Mouse (Mus musculus): ENCODE measurements around the gene Hexim2. TPM values are rescaled to one million over a fixed set of nuclear protein-coding genes. Genes with fewer than 3 reads are reported as not detected.

Hexim2 gene
- polyA plus RNA-seq, 1 experiment from 2014 or later = 8.3 TPM

DNA sequence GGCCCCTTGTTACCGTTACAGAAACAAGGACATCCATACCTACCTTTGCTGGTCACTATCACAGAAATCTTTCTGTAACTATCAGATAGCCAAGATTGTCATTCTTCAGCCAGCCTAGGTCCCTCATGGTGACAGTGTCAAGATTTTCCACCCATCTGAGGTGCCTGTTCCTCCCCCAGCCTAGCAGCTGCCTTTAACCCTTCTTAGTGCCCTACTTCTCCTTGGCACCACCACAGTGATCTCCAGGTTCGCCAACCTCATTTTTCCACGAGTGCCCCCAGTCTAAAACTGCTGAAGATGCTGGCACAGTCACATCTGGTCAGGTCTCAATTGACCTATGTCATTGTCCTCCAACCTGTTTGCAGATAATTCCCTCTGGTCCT, 37.9 kb downstream of the Hexim2 start:
- Histone ChIP-seq H3K36me3 (replicated peaks; ENCODE audit: control insufficient read depth, insufficient read depth, low read depth, low read length) (no peaks in the 10 kb centered on the region), H3K4me1 (ENCODE audit: control insufficient read depth, insufficient read depth, low read length) (peaks cover 4% of the 10 kb centered on the region; the same call in 1 of the 2 replicates), H3K9ac (replicated peaks; ENCODE audit: low read length) (no peak overlapping the region), H3K9me3 (replicated peaks; ENCODE audit: control insufficient read depth, low read length) (no peaks in the 10 kb centered on the region), H3K4me2 (ENCODE audit: low read depth, low read length) (peak overlapping the region; percentile 99), H3K27ac (replicated peaks; ENCODE audit: low read depth, low read length) (no peak overlapping the region), H3K4me3 (ENCODE audit: low read depth, low read length) (peak overlapping the region; percentile 65; the same call in 1 of the 2 replicates), H3K27me3 (ENCODE audit: control insufficient read depth, insufficient read depth, low read length) (peaks cover 38% of the 10 kb centered on the region)
- WGBS = 51% methylated on average over 3 of the region's 3 CpGs
- no peak for ATAC-seq (replicated peaks; ENCODE audit: insufficient number of reproducible peaks, low FRiP score, low TSS enrichment, low read depth)
- DNase-seq (ENCODE audit: low spot score) = no peak

DNA sequence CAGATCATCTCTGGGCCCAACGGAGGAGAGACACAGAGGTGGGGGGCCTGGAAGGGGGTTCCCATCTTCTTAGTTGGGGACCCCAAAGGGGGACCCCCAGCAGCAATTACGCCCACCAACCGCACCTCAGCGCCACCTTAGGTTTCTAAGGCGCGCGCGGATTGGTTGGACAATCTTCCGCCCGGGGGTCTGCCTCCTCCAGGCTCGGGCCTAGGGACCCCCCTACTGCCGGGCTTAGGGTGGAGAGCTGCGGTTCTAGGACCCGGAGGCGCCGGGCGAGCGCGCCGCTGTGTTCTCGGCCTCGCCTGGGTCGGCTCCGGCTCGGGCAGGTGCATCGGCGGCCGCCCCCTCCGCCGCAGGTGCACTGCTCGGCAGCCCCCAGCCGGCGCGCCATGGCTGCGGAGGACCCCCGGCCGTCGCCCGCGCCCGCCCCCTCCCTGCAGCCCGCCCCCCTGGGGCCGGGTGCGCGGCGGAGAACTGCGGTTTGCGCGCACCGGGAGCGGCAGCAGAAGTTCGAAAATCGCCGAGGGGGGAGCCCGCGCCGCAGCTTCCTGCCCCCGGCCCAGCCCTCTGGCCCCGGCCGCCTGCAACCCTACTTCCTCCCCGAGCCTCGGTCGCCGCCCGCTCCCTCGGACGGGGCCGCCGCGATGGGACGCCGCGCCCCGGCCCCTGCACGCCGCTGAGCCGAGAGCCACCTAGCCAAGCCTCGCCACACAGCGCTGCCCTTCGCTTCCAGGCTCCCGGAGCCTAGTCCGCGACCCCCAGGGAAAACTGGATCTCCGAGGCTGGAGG, 38.5 kb downstream of the Hexim2 start, which contains the start of gene Fmnl1:
TSS of gene Fmnl1 (plus strand) at position 614 of the 792 bp plus-strand sequence.
- ATAC-seq (replicated peaks; ENCODE audit: insufficient number of reproducible peaks, low FRiP score, low TSS enrichment, low read depth) (no peak), DNase-seq (ENCODE audit: low spot score) (peak; percentile 35)
- peaks cover 38% of the 10 kb centered on the region for H3K27me3 ChIP-seq (ENCODE audit: control insufficient read depth, insufficient read depth, low read length)
- H3K4me1 ChIP-seq (ENCODE audit: control insufficient read depth, insufficient read depth, low read length) = peaks cover 4% of the 10 kb centered on the region; the same call in 1 of the 2 replicates
- WGBS = under 1% methylated on average over 54 of the region's 84 CpGs
- H3K9me3 ChIP-seq (replicated peaks; ENCODE audit: control insufficient read depth, low read length) = no peaks in the 10 kb centered on the region
- peak within 1 kb of the TSS; percentile 99 for H3K4me2 ChIP-seq (ENCODE audit: low read depth, low read length)
- peak within 1 kb of the TSS; percentile 65 for H3K4me3 ChIP-seq (ENCODE audit: low read depth, low read length)
- H3K9ac ChIP-seq (replicated peaks; ENCODE audit: low read length) = peak within 1 kb of the TSS; percentile 50
- H3K36me3 ChIP-seq (replicated peaks; ENCODE audit: control insufficient read depth, insufficient read depth, low read depth, low read length) = no peaks in the 10 kb centered on the region
- H3K27ac ChIP-seq (replicated peaks; ENCODE audit: low read depth, low read length) = no peak within 1 kb of the TSS

DNA sequence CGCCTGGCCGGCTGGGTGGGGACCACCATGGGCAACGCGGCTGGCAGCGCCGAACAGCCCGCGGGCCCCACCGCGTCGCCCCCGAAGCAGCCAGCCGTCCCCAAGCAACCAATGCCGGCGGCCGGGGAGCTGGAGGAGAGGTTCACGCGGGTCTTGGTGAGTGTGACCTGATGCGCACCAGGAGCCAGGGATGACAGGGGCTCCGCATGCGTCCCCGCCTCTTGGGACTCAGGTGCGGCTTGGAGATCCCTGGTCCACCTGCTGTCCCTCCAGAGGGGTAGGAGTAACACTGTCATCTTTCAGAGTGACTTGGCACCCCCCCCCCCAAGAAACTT, 39.0 kb downstream of the Hexim2 start:
- peak overlapping the region; percentile 99 for H3K4me2 ChIP-seq (ENCODE audit: low read depth, low read length)
- peaks cover 38% of the 10 kb centered on the region for H3K27me3 ChIP-seq (ENCODE audit: control insufficient read depth, insufficient read depth, low read length)
- no peaks in the 10 kb centered on the region for H3K36me3 ChIP-seq (replicated peaks; ENCODE audit: control insufficient read depth, insufficient read depth, low read depth, low read length)
- ATAC-seq (replicated peaks; ENCODE audit: insufficient number of reproducible peaks, low FRiP score, low TSS enrichment, low read depth) (no peak), DNase-seq (ENCODE audit: low spot score) (no peak)
- peaks cover 4% of the 10 kb centered on the region; the same call in 1 of the 2 replicates for H3K4me1 ChIP-seq (ENCODE audit: control insufficient read depth, insufficient read depth, low read length)
- H3K4me3 ChIP-seq (ENCODE audit: low read depth, low read length) = peak overlapping the region; percentile 65
- no peaks in the 10 kb centered on the region for H3K9me3 ChIP-seq (replicated peaks; ENCODE audit: control insufficient read depth, low read length)
- H3K9ac ChIP-seq (replicated peaks; ENCODE audit: low read length) = peak overlapping the region; percentile 50
- 4% methylated on average over 16 of the region's 23 CpGs for WGBS
- H3K27ac ChIP-seq (replicated peaks; ENCODE audit: low read depth, low read length) = no peak overlapping the region

DNA sequence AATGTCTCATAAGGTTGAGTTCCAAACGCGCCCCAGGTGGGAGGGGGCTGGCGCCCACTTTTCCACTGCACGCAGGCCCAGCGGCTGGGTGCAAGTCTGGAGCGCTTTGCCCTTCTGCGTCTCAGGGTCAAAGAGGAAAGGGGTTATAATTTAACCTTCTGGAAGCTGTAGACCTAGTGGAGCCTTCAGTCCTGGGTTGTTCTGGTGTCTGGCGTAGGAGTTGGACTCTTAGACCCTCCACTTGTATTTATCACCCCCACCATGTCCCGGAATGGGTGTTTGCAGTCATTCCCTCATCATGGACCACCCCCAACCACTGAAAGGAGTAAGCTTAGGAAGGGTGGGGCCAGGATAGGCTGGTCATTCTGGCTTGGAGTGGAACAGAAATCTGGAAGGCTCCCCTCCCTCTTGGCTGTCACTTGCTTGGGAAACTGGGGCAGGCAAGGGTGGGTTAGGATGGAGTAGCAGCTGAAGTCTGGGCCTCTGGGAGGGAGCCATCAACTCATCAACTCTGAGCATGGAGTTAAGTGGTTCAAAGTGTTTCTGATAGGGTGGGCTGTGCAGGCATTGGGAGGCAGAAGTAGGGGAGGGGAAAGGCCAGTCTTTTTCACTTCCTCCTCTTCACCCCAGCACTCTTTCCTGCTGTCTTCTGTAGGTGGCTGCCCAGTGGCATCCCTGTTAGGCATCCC, 39.6 kb downstream of the Hexim2 start:
- H3K27ac ChIP-seq (replicated peaks; ENCODE audit: low read depth, low read length) = no peak overlapping the region
- H3K4me2 ChIP-seq (ENCODE audit: low read depth, low read length) = peak overlapping the region; percentile 99; the same call in 1 of the 2 replicates
- no peak overlapping the region for H3K4me3 ChIP-seq (ENCODE audit: low read depth, low read length)
- peaks cover 38% of the 10 kb centered on the region for H3K27me3 ChIP-seq (ENCODE audit: control insufficient read depth, insufficient read depth, low read length)
- H3K9ac ChIP-seq (replicated peaks; ENCODE audit: low read length) = no peak overlapping the region
- ATAC-seq (replicated peaks; ENCODE audit: insufficient number of reproducible peaks, low FRiP score, low TSS enrichment, low read depth) (no peak), DNase-seq (ENCODE audit: low spot score) (no peak)
- H3K9me3 ChIP-seq (replicated peaks; ENCODE audit: control insufficient read depth, low read length) = no peaks in the 10 kb centered on the region
- H3K36me3 ChIP-seq (replicated peaks; ENCODE audit: control insufficient read depth, insufficient read depth, low read depth, low read length) = no peaks in the 10 kb centered on the region
- H3K4me1 ChIP-seq (ENCODE audit: control insufficient read depth, insufficient read depth, low read length) = peaks cover 4% of the 10 kb centered on the region; the same call in 1 of the 2 replicates
- WGBS = 39% methylated on average over 9 of the region's 9 CpGs

DNA sequence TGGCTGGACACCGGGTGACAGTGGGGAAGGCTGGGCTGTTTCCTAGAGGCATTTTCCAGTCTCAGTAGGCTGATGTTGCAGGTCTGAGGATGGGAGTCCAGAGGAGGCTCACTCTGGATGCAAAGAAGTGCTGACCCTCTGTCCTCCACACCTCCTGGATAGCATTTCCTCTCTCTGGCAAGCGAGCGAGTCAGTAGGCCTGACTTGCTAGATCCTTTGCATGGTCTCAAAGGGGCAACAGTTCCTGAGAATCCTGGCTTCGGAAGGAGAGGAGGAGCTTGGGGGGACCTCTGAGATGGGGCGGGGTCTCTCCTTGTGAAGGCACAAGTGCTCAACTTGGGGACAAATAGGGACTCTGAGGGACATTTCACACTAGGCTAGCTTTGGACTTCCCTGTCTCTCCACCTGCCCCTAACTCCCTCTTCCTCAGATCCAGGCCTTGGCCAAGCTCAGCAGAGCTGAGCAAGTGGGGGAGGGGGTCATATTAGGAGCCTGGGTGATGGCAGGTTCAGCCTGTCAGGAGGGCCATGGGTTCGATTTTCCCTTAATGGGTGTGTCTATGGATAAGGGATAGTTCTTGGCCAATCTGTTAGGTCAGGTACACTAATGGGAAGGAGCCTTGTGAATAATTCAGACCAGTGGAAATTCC, 40.3 kb downstream of the Hexim2 start:
- WGBS = 60% methylated on average over 6 of the region's 6 CpGs
- no peak overlapping the region for H3K9ac ChIP-seq (replicated peaks; ENCODE audit: low read length)
- no peak overlapping the region for H3K27ac ChIP-seq (replicated peaks; ENCODE audit: low read depth, low read length)
- no peaks in the 10 kb centered on the region for H3K9me3 ChIP-seq (replicated peaks; ENCODE audit: control insufficient read depth, low read length)
- no peak for DNase-seq (ENCODE audit: low spot score)
- H3K27me3 ChIP-seq (ENCODE audit: control insufficient read depth, insufficient read depth, low read length) = peaks cover 38% of the 10 kb centered on the region
- no peaks in the 10 kb centered on the region for H3K36me3 ChIP-seq (replicated peaks; ENCODE audit: control insufficient read depth, insufficient read depth, low read depth, low read length)
- ATAC-seq (replicated peaks; ENCODE audit: insufficient number of reproducible peaks, low FRiP score, low TSS enrichment, low read depth) = no peak
- H3K4me2 ChIP-seq (ENCODE audit: low read depth, low read length) = no peak overlapping the region; the same call in 1 of the 2 replicates
- H3K4me3 ChIP-seq (ENCODE audit: low read depth, low read length) = no peak overlapping the region
- H3K4me1 ChIP-seq (ENCODE audit: control insufficient read depth, insufficient read depth, low read length) = peaks cover 4% of the 10 kb centered on the region; the same call in 1 of the 2 replicates

DNA sequence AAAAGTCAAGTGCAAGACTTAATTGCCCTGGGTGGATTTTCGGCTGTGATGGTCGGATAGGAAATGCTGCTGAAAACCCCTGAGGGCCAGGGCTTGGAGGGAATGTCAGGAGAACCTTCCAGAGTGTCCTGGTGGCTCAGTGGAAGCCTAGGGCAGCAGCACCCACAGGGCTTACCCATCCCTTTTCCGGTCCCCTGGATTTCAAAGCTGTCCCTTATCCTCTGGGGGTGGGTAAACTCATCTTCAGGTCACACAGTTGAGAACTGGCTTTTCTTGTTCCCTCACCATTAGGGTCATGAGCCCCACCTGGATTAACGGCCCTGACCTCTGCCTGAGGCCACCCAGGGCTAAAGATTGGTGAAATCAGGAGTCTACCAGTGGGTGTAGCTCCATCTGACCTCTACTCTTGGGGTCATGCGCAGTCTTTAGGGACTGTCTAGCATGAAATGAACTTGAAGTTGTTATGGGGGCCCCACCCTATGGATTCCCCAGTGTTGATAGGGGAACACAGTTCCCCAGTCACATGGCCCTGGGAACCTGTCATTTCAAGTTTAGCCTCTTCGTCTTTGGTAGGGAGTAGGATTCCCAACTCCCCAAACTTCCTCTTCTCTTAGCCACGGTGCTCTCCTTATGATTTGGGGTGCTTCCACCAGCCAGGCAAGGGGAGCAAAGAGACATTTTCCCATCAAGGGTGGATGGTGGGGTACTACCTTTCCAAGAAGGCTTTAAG, 41.0 kb downstream of the Hexim2 start:
- Histone ChIP-seq H3K4me2 (ENCODE audit: low read depth, low read length) (no peak overlapping the region), H3K36me3 (replicated peaks; ENCODE audit: control insufficient read depth, insufficient read depth, low read depth, low read length) (no peaks in the 10 kb centered on the region), H3K4me1 (ENCODE audit: control insufficient read depth, insufficient read depth, low read length) (peaks cover 4% of the 10 kb centered on the region; the same call in 1 of the 2 replicates), H3K9me3 (replicated peaks; ENCODE audit: control insufficient read depth, low read length) (no peaks in the 10 kb centered on the region), H3K27ac (replicated peaks; ENCODE audit: low read depth, low read length) (no peak overlapping the region), H3K4me3 (ENCODE audit: low read depth, low read length) (no peak overlapping the region), H3K9ac (replicated peaks; ENCODE audit: low read length) (no peak overlapping the region), H3K27me3 (ENCODE audit: control insufficient read depth, insufficient read depth, low read length) (peaks cover 38% of the 10 kb centered on the region)
- 80% methylated on average over 7 of the region's 7 CpGs for WGBS
- DNase-seq (ENCODE audit: low spot score) = no peak
- ATAC-seq (replicated peaks; ENCODE audit: insufficient number of reproducible peaks, low FRiP score, low TSS enrichment, low read depth) = no peak

DNA sequence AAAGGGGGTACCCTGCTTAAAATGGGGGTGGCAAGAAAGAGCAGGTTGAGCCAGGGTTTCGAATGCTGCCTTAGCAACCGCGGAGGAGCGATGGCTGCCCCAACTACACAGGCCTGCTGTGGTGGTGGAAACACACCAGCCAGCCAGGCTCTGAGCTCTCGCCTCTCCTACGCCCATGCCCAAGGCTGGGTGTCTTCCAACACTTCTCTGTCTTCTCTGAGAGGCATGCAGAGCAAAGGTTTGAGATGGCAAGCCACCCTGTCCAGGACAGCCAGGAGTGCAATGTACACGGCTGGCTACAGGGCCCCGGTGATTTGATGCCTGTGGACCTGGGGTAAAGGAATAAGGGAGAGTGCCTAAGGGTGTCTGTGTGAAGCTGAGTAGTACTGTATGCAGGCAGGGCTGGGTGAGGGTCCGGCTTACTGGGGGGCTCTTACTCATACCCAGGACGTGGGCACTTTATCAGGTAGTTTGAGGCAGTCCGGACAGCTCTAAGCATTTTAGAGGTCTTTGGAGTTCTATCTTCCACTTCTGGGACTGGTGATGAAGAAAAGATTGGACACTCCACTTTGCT, 41.6 kb downstream of the Hexim2 start:
- Histone ChIP-seq H3K27me3 (ENCODE audit: control insufficient read depth, insufficient read depth, low read length) (peaks cover 38% of the 10 kb centered on the region), H3K4me1 (ENCODE audit: control insufficient read depth, insufficient read depth, low read length) (peaks cover 4% of the 10 kb centered on the region; the same call in 1 of the 2 replicates), H3K4me3 (ENCODE audit: low read depth, low read length) (no peak overlapping the region)

More for the DNA sequence above, 41.6 kb downstream of the Hexim2 start:
- WGBS = 89% methylated on average over 11 of the region's 11 CpGs
- H3K9me3 ChIP-seq (replicated peaks; ENCODE audit: control insufficient read depth, low read length) = no peaks in the 10 kb centered on the region
- no peak overlapping the region for H3K4me2 ChIP-seq (ENCODE audit: low read depth, low read length)
- no peak overlapping the region for H3K9ac ChIP-seq (replicated peaks; ENCODE audit: low read length)
- H3K36me3 ChIP-seq (replicated peaks; ENCODE audit: control insufficient read depth, insufficient read depth, low read depth, low read length) = no peaks in the 10 kb centered on the region
- no peak for ATAC-seq (replicated peaks; ENCODE audit: insufficient number of reproducible peaks, low FRiP score, low TSS enrichment, low read depth)
- no peak for DNase-seq (ENCODE audit: low spot score)
- H3K27ac ChIP-seq (replicated peaks; ENCODE audit: low read depth, low read length) = no peak overlapping the region
